Mouse (Mus musculus): ENCODE results near the gene Nfkbiz. TPM values are rescaled to one million over a fixed set of nuclear protein-coding genes. Genes with fewer than 3 reads are reported as not detected.

Nfkbiz gene
- polyA plus RNA-seq (2021; fragmentation: Nextera tagmentation) = 1.2 and 1.7 TPM in 2 replicates
- long read RNA-seq, experiment 1, partial matches to known transcripts = 1 of 1 reads
- long read RNA-seq, experiment 1, other reads (novel, unspliced or antisense) = 0 of 1 reads
- long read RNA-seq, experiment 2, transcript Nfkbiz-204 (12 exons, 3,627 nt) = major isoform, 6 of 11 reads
- long read RNA-seq, experiment 2, partial matches to known transcripts = 1 of 11 reads
- long read RNA-seq, experiment 2, other reads (novel, unspliced or antisense) = 1 of 11 reads

DNA sequence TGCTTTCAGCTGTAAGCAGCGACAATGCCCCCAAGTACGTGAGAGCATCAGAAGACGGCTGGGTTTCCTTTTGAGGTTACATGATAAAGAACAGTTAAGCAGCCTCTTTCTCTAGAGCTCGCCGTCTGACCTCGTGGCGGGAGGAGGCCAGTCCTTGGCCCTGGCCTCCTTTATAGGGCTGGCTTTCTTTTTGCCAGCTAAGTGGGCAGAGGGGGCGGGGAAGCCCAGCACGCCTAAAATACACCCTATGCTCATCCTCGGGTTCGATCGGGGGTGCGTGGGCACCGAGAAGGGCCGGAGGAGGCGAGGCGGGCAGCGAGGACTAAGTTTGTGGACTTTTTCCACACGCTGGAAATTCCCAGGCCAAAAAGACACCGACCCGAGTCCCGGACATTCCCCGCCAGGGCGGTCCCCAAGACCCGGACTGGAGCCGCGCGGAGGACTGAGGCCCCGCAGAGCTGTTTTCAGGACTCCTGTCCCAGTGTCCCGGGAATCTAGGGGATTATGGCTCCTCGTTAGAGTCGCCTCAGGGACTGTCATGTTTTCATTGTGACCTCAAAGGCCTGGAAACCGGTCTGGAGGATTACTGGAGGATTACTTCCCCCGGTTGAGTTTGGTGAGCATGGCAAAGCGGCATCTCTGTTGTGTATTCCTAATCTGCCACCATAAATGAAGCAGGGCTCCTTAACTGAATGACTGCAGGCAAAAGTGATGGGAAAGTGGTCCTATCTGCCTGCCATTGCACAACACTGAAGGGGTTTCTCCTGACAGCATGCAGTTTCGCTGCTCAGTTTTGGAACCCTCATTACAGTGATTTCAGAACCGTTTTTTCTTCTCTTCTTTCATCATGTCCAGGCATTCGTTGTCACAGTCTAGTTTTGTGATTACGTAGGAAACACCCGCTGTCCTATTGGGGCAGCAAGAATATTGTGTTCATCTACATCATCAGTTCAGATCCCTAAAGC lies at the start of gene Nfkbiz:
TSS of gene Nfkbiz (minus strand) at position 390 of the 965 bp plus-strand sequence.

Other genes with a start within 250 kb of the Nfkbiz start
- gene Nxpe3, start 56.4 kb upstream of the Nfkbiz start, polyA plus RNA-seq (2021; fragmentation: Nextera tagmentation) = 0.74 and 0.77 TPM in 2 replicates
- gene Cep97, start 96.0 kb upstream of the Nfkbiz start, polyA plus RNA-seq (2021; fragmentation: Nextera tagmentation) = 5.5 and 6.2 TPM in 2 replicates
- gene Rpl24, start 127.4 kb upstream of the Nfkbiz start, polyA plus RNA-seq (2021; fragmentation: Nextera tagmentation) = 1,298 and 1,421 TPM in 2 replicates
- 10.4 and 13.1 TPM in 2 replicates for gene Zbtb11, start 135.0 kb upstream of the Nfkbiz start, polyA plus RNA-seq (2021; fragmentation: Nextera tagmentation)
- 161 and 205 TPM in 2 replicates for gene Pcnp, start 190.8 kb upstream of the Nfkbiz start, polyA plus RNA-seq (2021; fragmentation: Nextera tagmentation)
- 10.2 and 10.9 TPM in 2 replicates for gene Trmt10c, start 198.9 kb upstream of the Nfkbiz start, polyA plus RNA-seq (2021; fragmentation: Nextera tagmentation)
- 18.2 and 21.7 TPM in 2 replicates for gene Senp7, start 209.4 kb upstream of the Nfkbiz start, polyA plus RNA-seq (2021; fragmentation: Nextera tagmentation)

Data from layer of hippocampus, adult 6 months (tissue).